Mouse (Mus musculus): ENCODE results near the gene Mecom. TPM values are rescaled to one million over a fixed set of nuclear protein-coding genes. Genes with fewer than 3 reads are reported as not detected.

Gene Mecom
- polyA plus RNA-seq, 1 experiment from 2014 or later: 89.3 TPM

GRCm38 (mm10) chr3:30560677-30561314, 13.0 kb upstream of the Mecom start:
- H3K27ac ChIP-seq (ENCODE audit: low read depth, low read length): no peak overlapping the region
- no peaks in the 10 kb centered on the region for H3K9me3 ChIP-seq (ENCODE audit: control insufficient read depth, low read length)
- no peak for ATAC-seq (ENCODE audit: low FRiP score, low TSS enrichment)
- H3K4me1 ChIP-seq (ENCODE audit: control insufficient read depth, insufficient read depth, low read length): no peaks in the 10 kb centered on the region
- no peak overlapping the region for H3K4me2 ChIP-seq (replicated peaks; ENCODE audit: low read depth, low read length)
- H3K4me3 ChIP-seq (ENCODE audit: low read length): no peak overlapping the region
- H3K27me3 ChIP-seq (ENCODE audit: control insufficient read depth, insufficient read depth, low read length): no peaks in the 10 kb centered on the region
- WGBS: 56% methylated on average over 6 of the region's 6 CpGs
- no peaks in the 10 kb centered on the region for H3K36me3 ChIP-seq (ENCODE audit: control insufficient read depth, insufficient read depth, low read length)
- H3K9ac ChIP-seq (ENCODE audit: low read depth, low read length): no peak overlapping the region

- 46% methylated on average over 6 of the region's 6 CpGs for WGBS
- H3K9ac ChIP-seq (ENCODE audit: low read depth, low read length): no peak overlapping the region
These were observed 5.9 kb upstream of the Mecom start for GRCm38 (mm10) chr3:30553741-30554140.

GRCm38 (mm10) chr3:30550218-30550617, 2.4 kb upstream of the Mecom start:
- no peaks in the 10 kb centered on the region for H3K36me3 ChIP-seq (ENCODE audit: control insufficient read depth, insufficient read depth, low read length)
- H3K9ac ChIP-seq (ENCODE audit: low read depth, low read length): no peak overlapping the region
- ATAC-seq (ENCODE audit: low FRiP score, low TSS enrichment): no peak
- no peaks in the 10 kb centered on the region for H3K27me3 ChIP-seq (ENCODE audit: control insufficient read depth, insufficient read depth, low read length)
- WGBS: 77% methylated on average over 2 of the region's 2 CpGs
- H3K4me1 ChIP-seq (ENCODE audit: control insufficient read depth, insufficient read depth, low read length): peaks cover 6% of the 10 kb centered on the region; the same call in 1 of the 2 replicates
- no peak overlapping the region for H3K4me3 ChIP-seq (ENCODE audit: low read length)
- H3K27ac ChIP-seq (ENCODE audit: low read depth, low read length): no peak overlapping the region
- H3K9me3 ChIP-seq (ENCODE audit: control insufficient read depth, low read length): no peaks in the 10 kb centered on the region
- no peak overlapping the region for H3K4me2 ChIP-seq (replicated peaks; ENCODE audit: low read depth, low read length)

More at GRCm38 (mm10) chr3:30553741-30554140, 5.9 kb upstream of the Mecom start:
- Histone ChIP-seq H3K4me1 (ENCODE audit: control insufficient read depth, insufficient read depth, low read length) (no peaks in the 10 kb centered on the region), H3K9me3 (ENCODE audit: control insufficient read depth, low read length) (no peaks in the 10 kb centered on the region), H3K36me3 (ENCODE audit: control insufficient read depth, insufficient read depth, low read length) (no peaks in the 10 kb centered on the region), H3K27me3 (ENCODE audit: control insufficient read depth, insufficient read depth, low read length) (no peaks in the 10 kb centered on the region), H3K27ac (ENCODE audit: low read depth, low read length) (no peak overlapping the region), H3K4me3 (ENCODE audit: low read length) (no peak overlapping the region), H3K4me2 (replicated peaks; ENCODE audit: low read depth, low read length) (no peak overlapping the region)
- ATAC-seq (ENCODE audit: low FRiP score, low TSS enrichment): no peak

- Histone ChIP-seq H3K27me3 (ENCODE audit: control insufficient read depth, insufficient read depth, low read length) (no peaks in the 10 kb centered on the region), H3K4me3 (ENCODE audit: low read length) (no peak overlapping the region), H3K4me1 (ENCODE audit: control insufficient read depth, insufficient read depth, low read length) (peaks cover 6% of the 10 kb centered on the region; the same call in 1 of the 2 replicates), H3K9ac (ENCODE audit: low read depth, low read length) (no peak overlapping the region), H3K4me2 (replicated peaks; ENCODE audit: low read depth, low read length) (no peak overlapping the region), H3K27ac (ENCODE audit: low read depth, low read length) (no peak overlapping the region), H3K36me3 (ENCODE audit: control insufficient read depth, insufficient read depth, low read length) (no peaks in the 10 kb centered on the region), H3K9me3 (ENCODE audit: control insufficient read depth, low read length) (no peaks in the 10 kb centered on the region)
- no peak for ATAC-seq (ENCODE audit: low FRiP score, low TSS enrichment)
- 62% methylated on average over 7 of the region's 7 CpGs for WGBS
These were observed 1.1 kb upstream of the Mecom start for GRCm38 (mm10) chr3:30548928-30549327.

GRCm38 (mm10) chr3:30546831-30547369, 908 bp downstream of the Mecom start:
- Histone ChIP-seq H3K27me3 (ENCODE audit: control insufficient read depth, insufficient read depth, low read length) (no peaks in the 10 kb centered on the region), H3K4me2 (replicated peaks; ENCODE audit: low read depth, low read length) (peak overlapping the region; percentile 9; the same call in 1 of the 2 replicates), H3K9ac (ENCODE audit: low read depth, low read length) (no peak overlapping the region), H3K36me3 (ENCODE audit: control insufficient read depth, insufficient read depth, low read length) (no peaks in the 10 kb centered on the region), H3K27ac (ENCODE audit: low read depth, low read length) (no peak overlapping the region), H3K4me1 (ENCODE audit: control insufficient read depth, insufficient read depth, low read length) (peaks cover 6% of the 10 kb centered on the region; the same call in 1 of the 2 replicates), H3K9me3 (ENCODE audit: control insufficient read depth, low read length) (no peaks in the 10 kb centered on the region), H3K4me3 (ENCODE audit: low read length) (no peak overlapping the region)
- no peak for ATAC-seq (ENCODE audit: low FRiP score, low TSS enrichment)
- WGBS: 42% methylated on average over 11 of the region's 11 CpGs

- no peaks in the 10 kb centered on the region for H3K27me3 ChIP-seq (ENCODE audit: control insufficient read depth, insufficient read depth, low read length)
- no peak overlapping the region for H3K27ac ChIP-seq (ENCODE audit: low read depth, low read length)
- 51% methylated on average over 13 of the region's 13 CpGs for WGBS
- no peak overlapping the region for H3K4me3 ChIP-seq (ENCODE audit: low read length)
- H3K4me2 ChIP-seq (replicated peaks; ENCODE audit: low read depth, low read length): 0 out of 2 replicates have a peak overlapping the region, but pooled peaks have one; percentile 9
- H3K9ac ChIP-seq (ENCODE audit: low read depth, low read length): no peak overlapping the region
- H3K9me3 ChIP-seq (ENCODE audit: control insufficient read depth, low read length): no peaks in the 10 kb centered on the region
- no peaks in the 10 kb centered on the region for H3K36me3 ChIP-seq (ENCODE audit: control insufficient read depth, insufficient read depth, low read length)
- peaks cover 6% of the 10 kb centered on the region; the same call in 1 of the 2 replicates for H3K4me1 ChIP-seq (ENCODE audit: control insufficient read depth, insufficient read depth, low read length)
- no peak for ATAC-seq (ENCODE audit: low FRiP score, low TSS enrichment)
These were observed 1.4 kb downstream of the Mecom start for GRCm38 (mm10) chr3:30546366-30546765.

GRCm38 (mm10) chr3:30545246-30545645, 2.6 kb downstream of the Mecom start:
- ATAC-seq (ENCODE audit: low FRiP score, low TSS enrichment): no peak
- Histone ChIP-seq H3K9ac (ENCODE audit: low read depth, low read length) (no peak overlapping the region), H3K4me2 (replicated peaks; ENCODE audit: low read depth, low read length) (no peak overlapping the region), H3K9me3 (ENCODE audit: control insufficient read depth, low read length) (no peaks in the 10 kb centered on the region), H3K27me3 (ENCODE audit: control insufficient read depth, insufficient read depth, low read length) (no peaks in the 10 kb centered on the region), H3K4me1 (ENCODE audit: control insufficient read depth, insufficient read depth, low read length) (peaks cover 6% of the 10 kb centered on the region; the same call in 1 of the 2 replicates), H3K27ac (ENCODE audit: low read depth, low read length) (no peak overlapping the region), H3K4me3 (ENCODE audit: low read length) (no peak overlapping the region), H3K36me3 (ENCODE audit: control insufficient read depth, insufficient read depth, low read length) (no peaks in the 10 kb centered on the region)
- 88% methylated on average over 5 of the region's 5 CpGs for WGBS

- no peak overlapping the region for H3K27ac ChIP-seq (ENCODE audit: low read depth, low read length)
- 43% methylated on average over 5 of the region's 5 CpGs for WGBS
- ATAC-seq (ENCODE audit: low FRiP score, low TSS enrichment): no peak
These were observed 3.5 kb downstream of the Mecom start for GRCm38 (mm10) chr3:30544305-30544704.

GRCm38 (mm10) chr3:30535821-30536220, 12.0 kb downstream of the Mecom start:
- H3K27ac ChIP-seq (ENCODE audit: low read depth, low read length): no peak overlapping the region
- no peaks in the 10 kb centered on the region for H3K27me3 ChIP-seq (ENCODE audit: control insufficient read depth, insufficient read depth, low read length)
- peaks cover 5% of the 10 kb centered on the region; the same call in 1 of the 2 replicates for H3K9me3 ChIP-seq (ENCODE audit: control insufficient read depth, low read length)
- H3K9ac ChIP-seq (ENCODE audit: low read depth, low read length): no peak overlapping the region
- H3K4me1 ChIP-seq (ENCODE audit: control insufficient read depth, insufficient read depth, low read length): no peaks in the 10 kb centered on the region
- WGBS: 81% methylated on average over 11 of the region's 11 CpGs
- no peaks in the 10 kb centered on the region for H3K36me3 ChIP-seq (ENCODE audit: control insufficient read depth, insufficient read depth, low read length)
- no peak for ATAC-seq (ENCODE audit: low FRiP score, low TSS enrichment)
- H3K4me3 ChIP-seq (ENCODE audit: low read length): no peak overlapping the region
- no peak overlapping the region for H3K4me2 ChIP-seq (replicated peaks; ENCODE audit: low read depth, low read length)

More at GRCm38 (mm10) chr3:30544305-30544704, 3.5 kb downstream of the Mecom start:
- peaks cover 6% of the 10 kb centered on the region; the same call in 1 of the 2 replicates for H3K4me1 ChIP-seq (ENCODE audit: control insufficient read depth, insufficient read depth, low read length)
- H3K36me3 ChIP-seq (ENCODE audit: control insufficient read depth, insufficient read depth, low read length): no peaks in the 10 kb centered on the region
- H3K27me3 ChIP-seq (ENCODE audit: control insufficient read depth, insufficient read depth, low read length): no peaks in the 10 kb centered on the region
- H3K4me3 ChIP-seq (ENCODE audit: low read length): no peak overlapping the region
- H3K4me2 ChIP-seq (replicated peaks; ENCODE audit: low read depth, low read length): no peak overlapping the region
- no peak overlapping the region for H3K9ac ChIP-seq (ENCODE audit: low read depth, low read length)
- no peaks in the 10 kb centered on the region for H3K9me3 ChIP-seq (ENCODE audit: control insufficient read depth, low read length)

Measured in kidney, embryonic 14.5 days (tissue).